Mouse (Mus musculus): ENCODE measurements around the gene Flot1. TPM values are rescaled to one million over a fixed set of nuclear protein-coding genes. Genes with fewer than 3 reads are reported as not detected.
"Not testable (repeated sequence)": the region's sequence is repeated elsewhere in the genome, so short reads cannot be mapped to it uniquely, and the experiment has no call there.

Flot1 gene
- polyA plus RNA-seq, 1 experiment from 2014 or later, result 121 TPM

- H3K27me3 ChIP-seq (ENCODE audit: control insufficient read depth, insufficient read depth, low read length), result no peaks in the 10 kb centered on the region
- H3K9ac ChIP-seq (replicated peaks; ENCODE audit: low read depth, low read length), result peak overlapping the region; percentile 98
- peaks cover 36% of the 10 kb centered on the region for H3K36me3 ChIP-seq (ENCODE audit: control insufficient read depth, insufficient read depth, low read length)
- H3K4me2 ChIP-seq (ENCODE audit: low read depth, low read length), result peak overlapping the region; percentile 69
- H3K4me3 ChIP-seq (ENCODE audit: low read depth, low read length), result peak overlapping the region; percentile 93
- peaks cover 37% of the 10 kb centered on the region for H3K4me1 ChIP-seq (ENCODE audit: control insufficient read depth, insufficient read depth, low read length)
- no peak; the same call in 1 of the 2 replicates for ATAC-seq (ENCODE audit: low read depth)
- H3K27ac ChIP-seq (ENCODE audit: low read depth, low read length), result peak overlapping the region; percentile 97
- 0% methylated on average over 18 of the region's 18 CpGs for WGBS
- no peaks in the 10 kb centered on the region for H3K9me3 ChIP-seq (ENCODE audit: control insufficient read depth, low read length)
These were observed 14.5 kb downstream of the Flot1 start for GRCm38 (mm10) chr17:35837487-35837886.

- peak within 1 kb of the TSS; percentile 93 for H3K4me3 ChIP-seq (ENCODE audit: low read depth, low read length)
- H3K27me3 ChIP-seq (ENCODE audit: control insufficient read depth, insufficient read depth, low read length), result no peaks in the 10 kb centered on the region
- WGBS, result under 1% methylated on average over 29 of the region's 29 CpGs
- peaks cover 37% of the 10 kb centered on the region for H3K4me1 ChIP-seq (ENCODE audit: control insufficient read depth, insufficient read depth, low read length)
- peak within 1 kb of the TSS; percentile 97 for H3K27ac ChIP-seq (ENCODE audit: low read depth, low read length)
- H3K4me2 ChIP-seq (ENCODE audit: low read depth, low read length), result peak within 1 kb of the TSS; percentile 69
- ATAC-seq (ENCODE audit: low read depth), result peak; percentile 75
- H3K36me3 ChIP-seq (ENCODE audit: control insufficient read depth, insufficient read depth, low read length), result peaks cover 34% of the 10 kb centered on the region
- no peaks in the 10 kb centered on the region for H3K9me3 ChIP-seq (ENCODE audit: control insufficient read depth, low read length)
- H3K9ac ChIP-seq (replicated peaks; ENCODE audit: low read depth, low read length), result peak within 1 kb of the TSS; percentile 98
These were observed 15.1 kb downstream of the Flot1 start, which contains the start of gene Tubb5 for GRCm38 (mm10) chr17:35838122-35838544. Tubb5 (minus strand) TSS chr17:35838306.

- H3K9ac ChIP-seq (replicated peaks; ENCODE audit: low read depth, low read length), result peak overlapping the region; percentile 33
- no peaks in the 10 kb centered on the region for H3K9me3 ChIP-seq (ENCODE audit: control insufficient read depth, low read length)
- peaks cover 36% of the 10 kb centered on the region for H3K4me1 ChIP-seq (ENCODE audit: control insufficient read depth, insufficient read depth, low read length)
- peaks cover 30% of the 10 kb centered on the region for H3K36me3 ChIP-seq (ENCODE audit: control insufficient read depth, insufficient read depth, low read length)
- H3K27me3 ChIP-seq (ENCODE audit: control insufficient read depth, insufficient read depth, low read length), result no peaks in the 10 kb centered on the region
- ATAC-seq (ENCODE audit: low read depth), result no peak
- WGBS, result 4% methylated on average over 5 of the region's 5 CpGs
- peak overlapping the region; percentile 61 for H3K4me2 ChIP-seq (ENCODE audit: low read depth, low read length)
- H3K4me3 ChIP-seq (ENCODE audit: low read depth, low read length), result peak overlapping the region; percentile 93
- H3K27ac ChIP-seq (ENCODE audit: low read depth, low read length), result peak overlapping the region; percentile 81
These were observed 15.5 kb downstream of the Flot1 start for GRCm38 (mm10) chr17:35838570-35838969.

- 53% methylated on average over 3 of the region's 3 CpGs for WGBS
- H3K27ac ChIP-seq (ENCODE audit: low read depth, low read length), result peak overlapping the region; percentile 81
- H3K9ac ChIP-seq (replicated peaks; ENCODE audit: low read depth, low read length), result peak overlapping the region; percentile 33; the same call in 1 of the 2 replicates
- not testable (repeated sequence) for H3K27me3 ChIP-seq (ENCODE audit: control insufficient read depth, insufficient read depth, low read length); ATAC-seq (ENCODE audit: low read depth); H3K9me3 ChIP-seq (ENCODE audit: control insufficient read depth, low read length)
- H3K4me3 ChIP-seq (ENCODE audit: low read depth, low read length), result peak overlapping the region; percentile 93
- H3K4me1 ChIP-seq (ENCODE audit: control insufficient read depth, insufficient read depth, low read length), result peaks cover 31% of the 10 kb centered on the region
- H3K36me3 ChIP-seq (ENCODE audit: control insufficient read depth, insufficient read depth, low read length), result peaks cover 26% of the 10 kb centered on the region
- peak overlapping the region; percentile 61 for H3K4me2 ChIP-seq (ENCODE audit: low read depth, low read length)
These were observed 16.0 kb downstream of the Flot1 start for GRCm38 (mm10) chr17:35839002-35839401.

- Histone ChIP-seq H3K36me3 (ENCODE audit: control insufficient read depth, insufficient read depth, low read length) (peaks cover 10% of the 10 kb centered on the region), H3K27ac (ENCODE audit: low read depth, low read length) (peak overlapping the region; percentile 30; the same call in 1 of the 2 replicates), H3K9ac (replicated peaks; ENCODE audit: low read depth, low read length) (no peak overlapping the region), H3K9me3 (ENCODE audit: control insufficient read depth, low read length) (no peaks in the 10 kb centered on the region), H3K4me1 (ENCODE audit: control insufficient read depth, insufficient read depth, low read length) (peaks cover 16% of the 10 kb centered on the region), H3K27me3 (ENCODE audit: control insufficient read depth, insufficient read depth, low read length) (no peaks in the 10 kb centered on the region), H3K4me3 (ENCODE audit: low read depth, low read length) (peak overlapping the region; percentile 28), H3K4me2 (ENCODE audit: low read depth, low read length) (peak overlapping the region; percentile 38; the same call in 1 of the 2 replicates)
- WGBS, result 57% methylated on average over 14 of the region's 14 CpGs
- no peak for ATAC-seq (ENCODE audit: low read depth)
These were observed 17.5 kb downstream of the Flot1 start for GRCm38 (mm10) chr17:35840561-35840960.

- H3K9me3 ChIP-seq (ENCODE audit: control insufficient read depth, low read length), result no peaks in the 10 kb centered on the region
- peak; percentile 91 for ATAC-seq (ENCODE audit: low read depth)
- H3K4me1 ChIP-seq (ENCODE audit: control insufficient read depth, insufficient read depth, low read length), result peaks cover 10% of the 10 kb centered on the region; the same call in 1 of the 2 replicates
- H3K27ac ChIP-seq (ENCODE audit: low read depth, low read length), result peak within 1 kb of the TSS; percentile 64
- no peaks in the 10 kb centered on the region for H3K27me3 ChIP-seq (ENCODE audit: control insufficient read depth, insufficient read depth, low read length)
- peak within 1 kb of the TSS; percentile 61 for H3K4me2 ChIP-seq (ENCODE audit: low read depth, low read length)
- peak within 1 kb of the TSS; percentile 57 for H3K4me3 ChIP-seq (ENCODE audit: low read depth, low read length)
- peaks cover 6% of the 10 kb centered on the region; the same call in 1 of the 2 replicates for H3K36me3 ChIP-seq (ENCODE audit: control insufficient read depth, insufficient read depth, low read length)
- peak within 1 kb of the TSS; percentile 58 for H3K9ac ChIP-seq (replicated peaks; ENCODE audit: low read depth, low read length)
- WGBS, result under 1% methylated on average over 59 of the region's 59 CpGs
These were observed 18.3 kb downstream of the Flot1 start, which contains the start of gene Mdc1 for GRCm38 (mm10) chr17:35841076-35841950. Mdc1 (plus strand) TSS chr17:35841515.

GRCm38 (mm10) chr17:35842006-35842405 lies 19.0 kb downstream of the Flot1 start:
- H3K4me3 ChIP-seq (ENCODE audit: low read depth, low read length), result peak overlapping the region; percentile 57
- peak overlapping the region; percentile 61 for H3K4me2 ChIP-seq (ENCODE audit: low read depth, low read length)
- ATAC-seq (ENCODE audit: low read depth), result no peak
- H3K9ac ChIP-seq (replicated peaks; ENCODE audit: low read depth, low read length), result peak overlapping the region; percentile 58
- 17% methylated on average over 11 of the region's 11 CpGs for WGBS
- H3K9me3 ChIP-seq (ENCODE audit: control insufficient read depth, low read length), result no peaks in the 10 kb centered on the region
- H3K27me3 ChIP-seq (ENCODE audit: control insufficient read depth, insufficient read depth, low read length), result no peaks in the 10 kb centered on the region
- peaks cover 3% of the 10 kb centered on the region; the same call in 1 of the 2 replicates for H3K36me3 ChIP-seq (ENCODE audit: control insufficient read depth, insufficient read depth, low read length)
- H3K4me1 ChIP-seq (ENCODE audit: control insufficient read depth, insufficient read depth, low read length), result peaks cover 10% of the 10 kb centered on the region; the same call in 1 of the 2 replicates
- peak overlapping the region; percentile 64; the same call in 1 of the 2 replicates for H3K27ac ChIP-seq (ENCODE audit: low read depth, low read length)

GRCm38 (mm10) chr17:35843514-35843913 lies 20.5 kb downstream of the Flot1 start:
- ATAC-seq (ENCODE audit: low read depth), result no peak
- Histone ChIP-seq H3K27ac (ENCODE audit: low read depth, low read length) (no peak overlapping the region), H3K4me2 (ENCODE audit: low read depth, low read length) (no peak overlapping the region), H3K4me3 (ENCODE audit: low read depth, low read length) (no peak overlapping the region), H3K36me3 (ENCODE audit: control insufficient read depth, insufficient read depth, low read length) (peaks cover 12% of the 10 kb centered on the region), H3K27me3 (ENCODE audit: control insufficient read depth, insufficient read depth, low read length) (no peaks in the 10 kb centered on the region), H3K4me1 (ENCODE audit: control insufficient read depth, insufficient read depth, low read length) (peaks cover 10% of the 10 kb centered on the region; the same call in 1 of the 2 replicates), H3K9me3 (ENCODE audit: control insufficient read depth, low read length) (no peaks in the 10 kb centered on the region), H3K9ac (replicated peaks; ENCODE audit: low read depth, low read length) (no peak overlapping the region)
- WGBS, result 95% methylated on average over 3 of the region's 3 CpGs

- H3K9ac ChIP-seq (replicated peaks; ENCODE audit: low read depth, low read length), result no peak overlapping the region
- H3K4me3 ChIP-seq (ENCODE audit: low read depth, low read length), result no peak overlapping the region
- H3K27me3 ChIP-seq (ENCODE audit: control insufficient read depth, insufficient read depth, low read length), result no peaks in the 10 kb centered on the region
- peak; percentile 28; the same call in 1 of the 2 replicates for ATAC-seq (ENCODE audit: low read depth)
- no peaks in the 10 kb centered on the region for H3K9me3 ChIP-seq (ENCODE audit: control insufficient read depth, low read length)
- WGBS, result 37% methylated on average over 1 of the region's 1 CpGs
- no peaks in the 10 kb centered on the region for H3K4me1 ChIP-seq (ENCODE audit: control insufficient read depth, insufficient read depth, low read length)
- no peak overlapping the region for H3K4me2 ChIP-seq (ENCODE audit: low read depth, low read length)
- H3K27ac ChIP-seq (ENCODE audit: low read depth, low read length), result no peak overlapping the region
- peaks cover 32% of the 10 kb centered on the region for H3K36me3 ChIP-seq (ENCODE audit: control insufficient read depth, insufficient read depth, low read length)
These were observed 25.1 kb downstream of the Flot1 start for GRCm38 (mm10) chr17:35848112-35848511.

Measured in neural tube, embryonic 14.5 days (tissue).